Mouse (Mus musculus): ENCODE measurements around the gene Tmem116. TPM values are rescaled to one million over a fixed set of nuclear protein-coding genes. Genes with fewer than 3 reads are reported as not detected.
A peak's percentile ranks its signal among the peaks of the same experiment; 100 is the strongest.

The Tmem116 gene
- polyA plus RNA-seq, 1 experiment from 2014 or later, result 4.5 TPM

- WGBS, result 76% methylated on average over 3 of the region's 3 CpGs
- Histone ChIP-seq H3K9ac (ENCODE audit: low read length) (no peak overlapping the region), H3K36me3 (ENCODE audit: control insufficient read depth, insufficient read depth) (no peaks in the 10 kb centered on the region), H3K27ac (ENCODE audit: low read length) (no peak overlapping the region), H3K4me1 (ENCODE audit: control insufficient read depth, insufficient read depth, low read length) (0 out of 2 replicates have a peak, but pooled peaks cover 5% of the 10 kb centered on the region), H3K4me2 (ENCODE audit: low read depth, low read length) (no peak overlapping the region), H3K4me3 (ENCODE audit: low read length) (no peak overlapping the region), H3K27me3 (ENCODE audit: control insufficient read depth, insufficient read depth, low read length) (no peaks in the 10 kb centered on the region), H3K9me3 (replicated peaks; ENCODE audit: control insufficient read depth, low read length) (no peaks in the 10 kb centered on the region)
- no peak for ATAC-seq (replicated peaks; ENCODE audit: extremely low read depth, insufficient read depth, low FRiP score)
Measured at GRCm38 (mm10) chr5:121562436-121562835, 110.7 kb downstream of the Tmem116 start.

- H3K4me1 ChIP-seq (ENCODE audit: control insufficient read depth, insufficient read depth, low read length), result 0 out of 2 replicates have a peak, but pooled peaks cover 5% of the 10 kb centered on the region
- H3K4me3 ChIP-seq (ENCODE audit: low read length), result peak overlapping the region; percentile 26; the same call in 1 of the 2 replicates
- no peaks in the 10 kb centered on the region for H3K9me3 ChIP-seq (replicated peaks; ENCODE audit: control insufficient read depth, low read length)
- H3K4me2 ChIP-seq (ENCODE audit: low read depth, low read length), result peak overlapping the region; percentile 58
- no peak for ATAC-seq (replicated peaks; ENCODE audit: extremely low read depth, insufficient read depth, low FRiP score)
- H3K27me3 ChIP-seq (ENCODE audit: control insufficient read depth, insufficient read depth, low read length), result no peaks in the 10 kb centered on the region
- no peak overlapping the region; the same call in 1 of the 2 replicates for H3K27ac ChIP-seq (ENCODE audit: low read length)
- H3K9ac ChIP-seq (ENCODE audit: low read length), result peak overlapping the region; percentile 54; the same call in 1 of the 2 replicates
- no peaks in the 10 kb centered on the region for H3K36me3 ChIP-seq (ENCODE audit: control insufficient read depth, insufficient read depth)
- WGBS, result 11% methylated on average over 11 of the region's 11 CpGs
Measured at GRCm38 (mm10) chr5:121564468-121564895, 112.8 kb downstream of the Tmem116 start.

- ATAC-seq (replicated peaks; ENCODE audit: extremely low read depth, insufficient read depth, low FRiP score), result no peak
- H3K9me3 ChIP-seq (replicated peaks; ENCODE audit: control insufficient read depth, low read length), result no peaks in the 10 kb centered on the region
- H3K4me3 ChIP-seq (ENCODE audit: low read length), result no peak overlapping the region
- 90% methylated on average over 16 of the region's 16 CpGs for WGBS
- no peak overlapping the region for H3K27ac ChIP-seq (ENCODE audit: low read length)
- H3K4me2 ChIP-seq (ENCODE audit: low read depth, low read length), result no peak overlapping the region
- no peaks in the 10 kb centered on the region for H3K36me3 ChIP-seq (ENCODE audit: control insufficient read depth, insufficient read depth)
- no peak overlapping the region for H3K9ac ChIP-seq (ENCODE audit: low read length)
- 0 out of 2 replicates have a peak, but pooled peaks cover 8% of the 10 kb centered on the region for H3K4me1 ChIP-seq (ENCODE audit: control insufficient read depth, insufficient read depth, low read length)
- H3K27me3 ChIP-seq (ENCODE audit: control insufficient read depth, insufficient read depth, low read length), result no peaks in the 10 kb centered on the region
Measured at GRCm38 (mm10) chr5:121566035-121566681, 114.5 kb downstream of the Tmem116 start.

GRCm38 (mm10) chr5:121569881-121570420, 118.3 kb downstream of the Tmem116 start:
- WGBS, result 71% methylated on average over 9 of the region's 9 CpGs
- Histone ChIP-seq H3K4me1 (ENCODE audit: control insufficient read depth, insufficient read depth, low read length) (0 out of 2 replicates have a peak, but pooled peaks cover 6% of the 10 kb centered on the region), H3K4me2 (ENCODE audit: low read depth, low read length) (no peak overlapping the region), H3K9ac (ENCODE audit: low read length) (no peak overlapping the region), H3K4me3 (ENCODE audit: low read length) (no peak overlapping the region), H3K27ac (ENCODE audit: low read length) (no peak overlapping the region), H3K27me3 (ENCODE audit: control insufficient read depth, insufficient read depth, low read length) (no peaks in the 10 kb centered on the region), H3K9me3 (replicated peaks; ENCODE audit: control insufficient read depth, low read length) (no peaks in the 10 kb centered on the region), H3K36me3 (ENCODE audit: control insufficient read depth, insufficient read depth) (0 out of 2 replicates have a peak, but pooled peaks cover 2% of the 10 kb centered on the region)
- no peak for ATAC-seq (replicated peaks; ENCODE audit: extremely low read depth, insufficient read depth, low FRiP score)

GRCm38 (mm10) chr5:121570787-121571186, 119.1 kb downstream of the Tmem116 start:
- H3K9ac ChIP-seq (ENCODE audit: low read length), result no peak overlapping the region
- H3K4me2 ChIP-seq (ENCODE audit: low read depth, low read length), result no peak overlapping the region
- no peaks in the 10 kb centered on the region for H3K27me3 ChIP-seq (ENCODE audit: control insufficient read depth, insufficient read depth, low read length)
- H3K27ac ChIP-seq (ENCODE audit: low read length), result no peak overlapping the region
- H3K9me3 ChIP-seq (replicated peaks; ENCODE audit: control insufficient read depth, low read length), result no peaks in the 10 kb centered on the region
- WGBS, result 33% methylated on average over 1 of the region's 1 CpGs
- no peak for ATAC-seq (replicated peaks; ENCODE audit: extremely low read depth, insufficient read depth, low FRiP score)
- H3K36me3 ChIP-seq (ENCODE audit: control insufficient read depth, insufficient read depth), result 0 out of 2 replicates have a peak, but pooled peaks cover 2% of the 10 kb centered on the region
- H3K4me1 ChIP-seq (ENCODE audit: control insufficient read depth, insufficient read depth, low read length), result 0 out of 2 replicates have a peak, but pooled peaks cover 6% of the 10 kb centered on the region
- no peak overlapping the region for H3K4me3 ChIP-seq (ENCODE audit: low read length)

Other genes starting within 250 kb of the Tmem116 start
- gene Rpl6, start 247.4 kb upstream of the Tmem116 start, polyA plus RNA-seq (2015; fragmentation: Nextera tagmentation; extraction: Ambion mirVana), result 325 and 345 TPM in 2 replicates
- gene Hectd4, start 231.7 kb upstream of the Tmem116 start, polyA plus RNA-seq (2015; fragmentation: Nextera tagmentation; extraction: Ambion mirVana), result 2.6 and 3.4 TPM in 2 replicates
- 85.0 and 86.3 TPM in 2 replicates for gene Trafd1, start 66.3 kb upstream of the Tmem116 start, polyA plus RNA-seq (2015; fragmentation: Nextera tagmentation; extraction: Ambion mirVana)
- gene Naa25, start 54.0 kb upstream of the Tmem116 start, polyA plus RNA-seq (2015; fragmentation: Nextera tagmentation; extraction: Ambion mirVana), result 35.5 and 36.3 TPM in 2 replicates
- gene Erp29, start 613 bp downstream of the Tmem116 start, polyA plus RNA-seq (2015; fragmentation: Nextera tagmentation; extraction: Ambion mirVana), result 128 and 131 TPM in 2 replicates
- 0.12 and 0.14 TPM in 2 replicates for gene Adam1b, start 51.5 kb downstream of the Tmem116 start, polyA plus RNA-seq (2015; fragmentation: Nextera tagmentation; extraction: Ambion mirVana)
- gene Adam1a, start 93.6 kb downstream of the Tmem116 start, polyA plus RNA-seq (2015; fragmentation: Nextera tagmentation; extraction: Ambion mirVana), result 0.54 and 1.3 TPM in 2 replicates
- 0.32 TPM in 1 of 2 replicates, not detected in the other for gene Gm42878, start 93.6 kb downstream of the Tmem116 start, polyA plus RNA-seq (2015; fragmentation: Nextera tagmentation; extraction: Ambion mirVana)
- gene Mapkapk5, start 94.0 kb downstream of the Tmem116 start, polyA plus RNA-seq (2015; fragmentation: Nextera tagmentation; extraction: Ambion mirVana), result 36.6 and 39.3 TPM in 2 replicates
- 132 and 133 TPM in 2 replicates for gene Aldh2, start 141.9 kb downstream of the Tmem116 start, polyA plus RNA-seq (2015; fragmentation: Nextera tagmentation; extraction: Ambion mirVana)
- gene Acad12, start 167.0 kb downstream of the Tmem116 start, polyA plus RNA-seq (2015; fragmentation: Nextera tagmentation; extraction: Ambion mirVana), result 6.7 TPM in 2 replicates
- 2.2 and 2.6 TPM in 2 replicates for gene Acad10, start 208.6 kb downstream of the Tmem116 start, polyA plus RNA-seq (2015; fragmentation: Nextera tagmentation; extraction: Ambion mirVana)
- gene Brap, start 208.7 kb downstream of the Tmem116 start, polyA plus RNA-seq (2015; fragmentation: Nextera tagmentation; extraction: Ambion mirVana), result 29.0 and 30.0 TPM in 2 replicates

All from heart, embryonic 16.5 days (tissue).